Mouse (Mus musculus): ENCODE results near the gene Vsx1. TPM values are rescaled to one million over a fixed set of nuclear protein-coding genes. Genes with fewer than 3 reads are reported as not detected.

Vsx1 gene
- not detected for polyA plus RNA-seq (2017; shearing (Covaris generic))

DNA sequence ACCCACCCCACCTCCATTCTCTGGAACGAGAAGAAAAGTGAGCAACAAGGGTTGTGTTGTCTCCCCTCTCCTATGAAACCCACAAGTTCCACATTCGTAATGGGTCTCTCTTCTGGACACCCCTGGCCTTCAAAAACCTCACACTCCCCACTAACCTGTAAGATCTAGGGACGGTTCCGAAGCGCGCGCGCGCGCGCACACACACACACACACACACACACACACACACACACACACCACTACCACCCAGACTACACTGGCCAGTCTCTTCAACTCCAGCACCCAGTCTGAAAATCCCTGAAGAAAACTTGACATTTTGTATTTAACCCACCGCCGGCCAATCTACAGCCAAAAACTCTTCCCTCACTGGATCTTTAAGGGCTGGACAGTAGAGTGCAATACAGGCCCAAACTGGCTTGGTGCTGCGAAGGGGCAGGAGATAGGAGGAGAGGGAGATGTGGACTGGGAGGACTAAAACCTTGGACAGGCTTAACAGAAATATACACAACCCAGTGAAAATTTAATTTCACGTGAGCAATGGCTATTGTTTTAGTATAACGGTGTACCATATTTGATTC lies at the start of gene Vsx1:
Vsx1 (minus strand) TSS at position 138 of the 578 bp plus-strand sequence.
- no peak for ATAC-seq

DNA sequence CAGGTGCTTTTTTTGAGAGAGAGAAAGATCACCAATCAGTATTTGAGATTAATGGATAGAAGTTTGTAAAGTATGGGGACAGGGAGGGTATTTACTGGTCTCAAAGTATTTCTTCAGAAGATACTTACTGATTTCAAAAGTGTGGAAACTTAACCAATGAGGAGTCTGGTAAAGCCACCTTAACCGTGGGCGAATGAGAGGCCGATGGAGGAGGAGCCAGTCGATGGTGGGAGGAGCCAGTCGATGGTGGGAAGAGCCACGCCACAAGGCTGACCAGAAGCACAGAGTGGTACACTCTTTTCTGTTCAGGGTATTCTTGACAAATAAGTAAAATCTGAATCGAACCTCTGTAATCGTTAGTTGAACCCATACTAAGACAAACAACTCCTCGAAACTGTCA lies 48.7 kb upstream of the Vsx1 start:
- ATAC-seq: no peak

DNA sequence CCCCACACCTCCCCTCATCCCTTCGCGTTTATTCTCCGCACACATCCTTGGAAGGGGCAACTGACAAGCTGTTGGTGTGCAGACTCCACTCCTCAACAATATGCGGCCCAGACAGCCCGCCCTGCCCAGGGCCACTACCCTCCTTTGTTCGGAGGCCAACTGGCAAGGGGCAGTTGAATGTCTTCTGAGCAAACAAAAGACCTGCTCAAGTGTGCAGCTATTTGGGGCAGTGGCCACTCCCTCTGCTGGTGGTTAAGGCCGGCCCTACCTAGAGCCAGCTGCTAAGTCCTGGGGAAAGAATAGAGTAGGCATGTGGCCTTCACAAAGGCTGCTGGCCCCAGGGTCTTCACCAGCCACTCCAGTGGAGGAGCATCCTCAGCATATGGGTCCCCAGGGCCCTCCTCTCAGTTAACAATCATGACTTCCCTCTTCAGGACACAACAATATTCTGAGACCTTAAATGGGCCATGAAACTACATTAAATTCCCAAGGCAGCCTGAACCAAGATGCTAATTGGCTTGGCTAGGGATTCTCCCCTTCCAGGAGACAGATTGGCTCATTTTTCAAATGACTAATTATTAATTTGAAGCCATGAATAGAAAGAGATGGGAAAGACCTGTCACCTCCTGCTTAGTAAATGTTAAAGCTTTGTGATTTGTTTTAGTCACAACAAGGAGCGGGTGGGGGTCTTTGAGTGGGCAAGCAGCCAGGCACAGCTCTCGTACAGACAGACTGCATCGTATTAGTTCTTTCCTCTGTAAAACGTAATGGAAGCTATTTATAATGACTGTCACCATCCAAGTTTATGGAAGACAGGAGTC lies 46.8 kb upstream of the Vsx1 start:
- ATAC-seq: no peak

DNA sequence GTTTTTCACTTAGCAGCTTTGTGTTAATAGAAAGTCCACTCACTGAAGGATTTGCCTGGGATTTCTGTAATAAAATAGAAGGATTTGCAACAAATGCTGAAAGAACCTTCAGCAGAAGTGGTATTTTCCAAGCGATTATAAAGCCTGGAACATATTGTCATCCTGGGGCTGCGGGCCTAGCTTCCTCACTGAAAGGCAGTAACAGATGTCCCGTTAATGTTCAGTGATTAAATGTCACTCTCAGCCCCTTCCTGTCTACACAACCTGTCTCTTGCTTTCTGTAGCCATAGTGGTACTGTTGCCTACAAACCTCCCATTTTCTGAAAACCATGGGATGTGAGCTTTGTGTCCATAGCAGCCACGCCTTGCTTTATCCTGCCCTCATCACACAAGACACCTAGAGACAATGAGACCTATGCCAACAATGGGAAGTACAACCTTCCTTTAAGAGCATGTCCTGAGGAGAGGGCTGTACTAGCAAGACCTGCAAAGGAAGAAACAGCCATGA lies 23.1 kb upstream of the Vsx1 start:
- ATAC-seq: no peak

DNA sequence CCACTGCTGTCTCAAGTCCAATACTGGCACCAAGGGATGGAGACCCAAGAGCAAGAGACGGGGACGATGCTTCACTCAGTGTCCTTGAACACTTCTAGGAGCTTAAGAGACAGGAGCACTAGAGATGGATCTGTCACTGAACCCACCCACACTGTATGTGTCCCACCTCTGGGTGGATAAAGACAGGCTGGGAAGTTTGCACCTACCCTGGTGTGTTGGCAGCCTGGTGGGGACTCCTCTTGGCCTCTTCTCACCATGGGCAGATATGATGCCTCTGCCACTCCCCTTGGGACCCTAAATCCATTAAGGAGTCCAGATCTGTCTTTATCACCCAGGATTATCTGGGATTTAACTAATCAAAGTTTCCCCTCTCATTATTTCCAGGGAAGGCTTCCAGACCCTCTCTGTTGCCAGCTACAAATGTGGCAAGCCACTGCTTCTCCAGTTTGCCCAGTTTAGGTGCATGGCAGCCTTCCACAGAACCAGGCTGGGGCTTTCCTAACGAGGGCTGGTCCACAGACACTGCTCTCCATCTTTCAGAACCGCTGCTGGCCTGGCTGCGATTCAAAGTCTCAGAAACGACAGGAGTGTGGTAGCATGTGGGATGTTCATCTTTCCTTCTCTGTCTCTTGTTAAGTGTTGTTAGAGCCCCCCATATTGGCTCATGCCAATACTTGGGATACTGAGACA lies 2.5 kb upstream of the Vsx1 start:
- no peak for ATAC-seq

DNA sequence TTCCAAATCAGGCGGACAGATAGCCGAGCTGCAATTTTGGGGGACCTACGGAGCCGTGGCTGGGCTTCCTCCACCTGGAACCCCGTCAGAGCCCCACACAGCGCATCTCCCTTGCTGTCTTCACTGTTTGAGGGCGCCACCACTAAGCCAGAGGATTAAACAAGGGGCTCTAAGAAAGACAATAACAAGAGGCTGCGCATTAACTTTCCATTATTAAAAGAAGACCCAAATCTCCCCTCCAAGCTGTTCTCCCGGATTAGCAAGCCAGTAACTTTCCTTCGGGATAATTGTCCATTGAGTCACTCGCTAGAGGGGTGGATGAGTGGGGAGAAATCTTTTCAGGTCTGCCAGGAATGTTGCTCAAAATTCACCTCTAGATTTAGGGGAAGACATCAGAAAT lies 1.1 kb upstream of the Vsx1 start:
- no peak for ATAC-seq

DNA sequence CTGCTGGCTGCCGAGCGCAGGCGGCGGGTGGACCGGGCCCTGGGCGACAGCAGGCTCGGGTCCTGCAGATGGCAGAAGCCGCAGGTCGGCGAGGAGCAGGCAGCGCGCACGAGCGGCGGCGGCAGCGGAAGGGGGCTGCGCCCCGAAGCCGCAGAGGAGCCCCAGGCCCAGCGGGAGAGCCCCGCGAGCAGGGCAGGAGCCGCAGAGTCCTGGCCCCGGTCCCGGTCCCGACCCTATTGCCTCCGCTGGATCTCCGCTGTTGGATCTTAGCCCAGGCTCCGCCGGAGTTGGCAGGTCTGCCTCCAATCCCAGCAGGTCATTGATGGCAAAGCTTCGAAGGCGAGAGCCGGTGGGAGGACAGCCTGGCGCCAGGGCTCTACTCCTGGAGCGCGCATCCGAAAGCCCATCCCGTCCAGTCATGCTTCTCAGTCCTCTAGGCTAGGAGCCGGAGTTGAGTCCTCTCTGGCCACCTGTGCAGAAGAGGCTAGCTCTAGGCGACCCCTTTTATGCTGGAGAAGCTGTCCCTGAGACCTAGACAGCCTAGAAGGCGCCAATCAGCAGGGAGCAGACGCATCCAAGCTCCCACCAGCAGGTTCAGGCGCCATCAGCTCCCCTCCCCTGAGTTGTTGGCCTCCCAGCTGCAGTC lies 496 bp downstream of the Vsx1 start:
- ATAC-seq: no peak

DNA sequence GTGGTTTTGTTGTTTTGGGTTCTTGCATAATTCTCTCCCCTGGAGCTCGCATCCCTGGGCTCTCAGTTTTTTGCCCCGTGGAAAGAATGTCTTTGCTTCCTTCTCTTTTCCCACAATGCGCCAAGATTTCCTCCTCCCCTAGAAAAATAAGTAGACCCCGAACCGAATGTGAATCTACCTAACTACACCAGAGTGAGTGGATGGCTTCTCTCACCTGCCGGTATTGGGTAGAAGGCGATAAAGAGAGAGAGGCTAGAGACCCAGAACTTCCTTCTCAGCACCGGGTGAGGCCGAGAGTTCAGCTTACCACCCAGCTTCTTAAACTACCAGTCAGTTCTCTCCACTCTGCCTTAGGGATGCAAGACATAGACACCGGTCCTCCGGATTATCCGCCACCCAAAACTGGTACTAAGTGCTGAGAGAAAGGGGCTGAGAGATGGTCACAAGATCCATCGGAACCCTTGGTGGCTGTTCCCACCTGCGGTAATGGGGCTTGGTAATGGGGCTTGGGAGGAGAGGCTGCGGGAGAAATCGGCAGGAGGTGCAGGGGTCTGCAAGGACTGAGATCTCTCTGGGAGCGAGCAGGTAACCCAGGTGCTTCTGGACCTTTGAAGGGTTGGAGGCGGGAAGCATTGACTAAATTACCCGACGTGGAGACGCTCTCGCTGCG lies 1.2 kb downstream of the Vsx1 start:
- no peak for ATAC-seq

DNA sequence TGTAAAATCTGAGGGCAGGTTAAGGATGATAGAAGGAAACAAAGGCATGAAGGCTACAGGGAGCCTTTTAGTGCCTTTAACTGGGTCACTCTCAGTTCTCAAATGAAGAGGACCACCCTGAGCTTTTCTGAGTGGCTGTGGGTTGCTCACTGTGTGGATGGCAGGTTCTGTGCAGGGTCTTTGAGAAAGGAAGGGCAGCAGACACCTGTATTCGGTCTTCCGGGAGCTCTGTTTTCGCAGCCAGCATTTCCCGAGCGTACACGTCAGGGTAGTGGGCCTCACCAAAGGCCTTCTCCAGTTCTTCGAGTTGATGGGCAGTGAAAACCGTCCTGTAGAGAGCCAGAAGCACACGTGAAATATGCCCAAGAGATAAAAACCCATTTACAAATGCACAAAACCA lies 3.8 kb downstream of the Vsx1 start:
- no peak for ATAC-seq

DNA sequence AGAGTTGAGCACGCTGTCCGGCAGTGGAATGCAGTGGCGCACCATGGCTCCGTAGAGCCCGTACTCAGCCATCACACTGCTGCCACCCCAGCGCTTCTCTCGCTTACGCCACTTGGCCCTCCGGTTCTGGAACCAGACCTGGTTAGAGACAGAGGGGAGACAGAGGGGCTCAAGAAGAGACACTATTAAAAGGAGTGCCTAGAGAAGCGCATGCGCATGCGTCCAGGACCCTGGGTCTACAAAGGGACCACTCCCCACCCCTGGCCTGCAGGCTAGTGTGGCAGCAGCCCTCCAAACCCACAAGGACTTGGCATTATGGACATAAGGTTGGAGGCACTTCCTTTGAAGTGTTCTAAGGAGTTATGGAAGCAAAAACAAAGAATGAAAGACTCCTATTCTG lies 4.7 kb downstream of the Vsx1 start:
- ATAC-seq: no peak

DNA sequence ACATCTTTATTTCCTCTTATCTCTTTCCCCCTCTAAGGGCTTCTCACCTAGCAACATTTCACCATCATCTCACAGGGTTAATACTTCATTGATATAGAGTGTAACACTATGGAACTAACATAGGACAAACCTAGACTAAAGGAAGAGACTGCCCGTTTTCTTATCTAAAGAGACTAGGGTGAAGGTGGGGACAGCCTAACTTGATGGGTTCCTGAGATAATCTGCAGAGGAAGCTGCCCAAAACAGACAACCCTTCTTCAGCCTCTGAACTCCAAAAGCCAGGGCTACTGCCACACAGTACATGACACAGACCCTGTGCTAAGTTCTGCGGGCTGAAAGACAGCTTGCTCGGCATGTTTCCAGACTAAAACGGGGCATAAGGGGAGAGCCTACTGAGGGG lies 7.6 kb downstream of the Vsx1 start:
- no peak for ATAC-seq

DNA sequence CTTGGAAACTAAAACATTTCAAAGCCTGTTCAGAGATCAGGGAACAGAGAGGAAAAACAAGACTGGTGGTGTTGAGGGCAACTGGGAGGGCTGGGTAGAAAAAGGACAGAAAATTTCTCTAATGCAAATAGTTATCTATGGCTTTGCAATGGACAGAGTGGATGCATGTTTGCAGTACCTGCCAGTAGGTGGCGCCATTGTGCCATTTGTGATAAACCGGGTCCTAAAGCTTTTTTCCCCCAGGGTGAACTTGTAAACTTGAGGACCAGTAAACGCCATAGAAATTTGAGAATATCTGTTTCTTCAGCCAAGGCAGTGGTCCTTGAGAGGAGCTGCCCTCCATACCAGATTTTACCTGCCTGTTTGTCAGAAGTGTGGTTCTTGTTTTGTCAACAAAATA lies 10.8 kb downstream of the Vsx1 start:
- ATAC-seq: peak; percentile 55

DNA sequence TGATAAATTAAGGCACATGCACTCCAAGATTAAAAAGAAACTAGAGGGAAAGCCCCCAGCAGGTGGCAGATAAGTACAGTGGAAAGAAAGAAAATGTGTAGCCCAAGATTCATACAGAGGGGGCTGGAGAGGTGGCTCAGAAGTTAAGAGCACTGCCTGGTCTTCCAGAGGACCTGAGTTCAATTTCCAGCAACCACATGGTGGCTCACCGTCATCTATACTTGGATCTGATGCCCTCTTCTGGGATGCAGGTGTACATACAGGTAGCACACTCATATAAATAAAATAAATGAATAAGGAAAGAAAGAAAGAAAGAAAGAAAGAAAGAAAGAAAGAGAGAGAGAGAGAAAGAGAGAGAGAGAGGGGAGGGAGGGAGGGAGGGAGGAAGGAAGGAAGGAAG lies 13.6 kb downstream of the Vsx1 start:
- peak; percentile 15 for ATAC-seq

DNA sequence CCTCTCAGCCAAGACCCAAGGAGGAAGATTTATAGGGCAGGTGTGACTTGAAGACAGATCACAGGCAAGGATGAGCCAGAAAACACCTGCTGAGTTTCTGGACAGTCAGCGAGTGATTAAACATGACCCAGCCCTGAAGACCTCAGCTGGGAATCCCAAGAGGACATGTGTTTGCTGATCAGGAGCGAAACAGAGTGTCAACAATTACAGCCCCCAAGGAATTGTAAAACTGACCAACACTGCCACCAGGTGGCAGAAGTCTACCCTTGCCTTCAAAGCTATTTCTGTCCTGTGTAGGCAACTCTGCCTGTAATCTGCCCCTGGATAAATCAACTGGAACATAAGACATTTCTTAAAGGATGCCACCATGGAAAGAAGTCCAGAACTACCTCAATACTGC lies 14.3 kb downstream of the Vsx1 start:
- ATAC-seq: peak; percentile 79

DNA sequence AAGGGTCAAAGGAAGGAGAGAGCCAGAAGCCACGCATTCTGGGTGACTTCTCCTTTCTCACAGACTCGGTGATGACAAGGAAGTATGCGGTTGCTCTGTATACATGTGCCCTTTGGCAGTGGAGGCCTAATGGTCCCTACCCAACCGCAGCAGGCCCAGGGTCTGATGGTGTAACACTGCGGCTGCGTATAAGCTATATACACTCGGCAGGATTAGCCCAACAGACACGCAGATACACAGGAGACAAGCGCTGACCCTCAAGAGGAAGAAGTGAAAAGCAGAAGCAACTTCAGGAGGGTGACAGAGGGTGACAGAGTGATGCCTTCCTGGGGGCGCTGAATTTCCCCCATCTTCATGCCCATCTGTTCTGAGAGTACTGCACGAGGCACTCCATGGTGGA lies 15.2 kb downstream of the Vsx1 start:
- no peak for ATAC-seq

DNA sequence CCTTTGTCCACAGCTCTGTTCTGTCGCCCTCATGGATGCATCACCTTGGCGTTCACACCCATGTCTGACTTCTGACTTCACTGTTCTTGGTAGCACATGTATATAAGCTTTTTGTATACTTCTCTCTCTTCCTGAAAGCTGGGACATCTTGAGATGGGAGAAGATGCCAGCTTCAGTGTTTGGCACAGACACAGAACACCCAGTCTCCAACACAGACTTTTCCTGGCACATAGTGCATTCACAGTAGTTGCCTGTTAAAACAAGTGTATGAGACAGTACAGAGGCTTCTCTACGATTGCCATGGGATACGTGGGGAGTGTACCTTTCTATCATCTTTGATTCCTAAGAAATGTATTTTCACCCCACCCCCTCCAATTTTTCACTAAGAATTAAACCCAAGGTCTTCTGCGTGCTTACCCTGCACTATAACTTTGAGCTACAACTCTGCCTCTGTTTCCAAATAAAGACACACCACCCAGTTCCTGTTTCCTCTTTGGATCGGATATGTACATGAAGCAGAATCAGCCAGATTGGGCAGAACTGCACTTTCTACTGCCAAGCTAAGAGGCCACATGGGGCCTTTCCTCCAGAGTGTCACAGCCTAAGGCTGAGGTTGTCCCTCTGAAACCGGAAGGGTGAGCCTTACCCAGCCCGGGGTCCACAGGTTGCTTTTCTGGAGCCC lies 17.4 kb downstream of the Vsx1 start:
- no peak for ATAC-seq

DNA sequence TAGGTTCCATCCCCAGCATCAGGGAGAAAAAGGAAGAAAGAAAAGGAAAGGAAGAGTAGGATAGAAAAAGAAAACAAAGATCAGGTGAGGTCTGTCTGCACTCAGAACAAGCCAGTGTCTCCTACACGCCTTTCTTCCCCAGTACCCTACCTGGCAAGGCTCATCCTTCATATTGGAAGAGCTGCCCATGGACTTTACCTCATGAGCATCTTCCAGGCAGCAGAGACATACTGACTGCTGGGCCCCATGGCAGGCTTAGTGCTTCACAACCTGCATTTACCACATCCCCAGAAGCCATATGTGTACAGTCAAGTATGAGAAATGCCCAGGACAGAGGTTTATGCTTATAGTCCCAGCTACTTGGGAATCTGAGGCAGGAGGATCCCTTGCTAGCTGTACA lies 18.2 kb downstream of the Vsx1 start:
- ATAC-seq: no peak

DNA sequence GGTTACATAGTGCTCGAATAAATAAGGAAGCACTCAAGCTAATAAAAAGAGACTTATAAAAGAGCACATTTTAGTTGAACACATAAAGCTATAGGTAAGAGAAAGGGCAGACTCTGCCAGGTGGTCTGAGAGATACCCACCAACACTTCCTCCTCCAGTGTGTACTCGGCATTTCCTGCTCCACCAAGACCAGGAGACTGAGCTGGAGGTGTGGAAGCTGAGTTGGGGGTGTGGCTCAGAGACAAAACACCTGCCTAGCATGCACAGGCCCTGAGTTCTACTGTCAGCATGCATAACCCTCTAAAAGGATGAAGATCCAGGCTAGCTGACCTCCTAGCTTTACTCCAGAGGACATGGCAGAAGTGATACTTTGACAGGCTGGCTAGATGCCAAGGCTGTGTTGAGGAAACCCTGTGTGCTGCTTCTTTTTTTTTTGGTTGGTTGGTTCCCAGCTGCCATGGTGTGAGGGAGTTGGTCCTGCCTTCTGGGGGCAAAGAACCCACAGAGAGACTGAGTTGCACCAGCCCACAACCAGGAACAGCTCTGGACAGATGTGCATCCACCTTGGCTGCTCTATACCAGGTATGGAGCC lies 19.6 kb downstream of the Vsx1 start:
- no peak for ATAC-seq

DNA sequence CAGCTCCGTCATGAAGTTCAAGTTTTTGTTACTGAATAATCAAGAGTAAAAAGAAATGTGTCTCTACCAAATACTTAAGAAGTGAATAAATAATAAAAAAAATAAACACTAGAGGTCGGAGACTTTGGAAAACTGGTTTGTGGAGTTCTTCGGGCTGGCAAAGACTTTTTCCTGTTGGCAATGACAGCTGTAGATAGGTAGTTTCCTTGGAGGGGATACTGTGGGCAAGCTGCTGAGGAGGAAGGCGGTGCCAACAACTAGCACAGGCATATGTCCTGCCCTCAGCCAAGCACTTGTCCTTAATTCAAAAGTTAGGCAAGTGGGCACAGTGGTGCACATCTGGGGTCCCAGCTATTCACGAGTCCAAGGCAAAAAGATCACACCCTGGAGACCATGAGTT lies 20.2 kb downstream of the Vsx1 start:
- no peak for ATAC-seq

DNA sequence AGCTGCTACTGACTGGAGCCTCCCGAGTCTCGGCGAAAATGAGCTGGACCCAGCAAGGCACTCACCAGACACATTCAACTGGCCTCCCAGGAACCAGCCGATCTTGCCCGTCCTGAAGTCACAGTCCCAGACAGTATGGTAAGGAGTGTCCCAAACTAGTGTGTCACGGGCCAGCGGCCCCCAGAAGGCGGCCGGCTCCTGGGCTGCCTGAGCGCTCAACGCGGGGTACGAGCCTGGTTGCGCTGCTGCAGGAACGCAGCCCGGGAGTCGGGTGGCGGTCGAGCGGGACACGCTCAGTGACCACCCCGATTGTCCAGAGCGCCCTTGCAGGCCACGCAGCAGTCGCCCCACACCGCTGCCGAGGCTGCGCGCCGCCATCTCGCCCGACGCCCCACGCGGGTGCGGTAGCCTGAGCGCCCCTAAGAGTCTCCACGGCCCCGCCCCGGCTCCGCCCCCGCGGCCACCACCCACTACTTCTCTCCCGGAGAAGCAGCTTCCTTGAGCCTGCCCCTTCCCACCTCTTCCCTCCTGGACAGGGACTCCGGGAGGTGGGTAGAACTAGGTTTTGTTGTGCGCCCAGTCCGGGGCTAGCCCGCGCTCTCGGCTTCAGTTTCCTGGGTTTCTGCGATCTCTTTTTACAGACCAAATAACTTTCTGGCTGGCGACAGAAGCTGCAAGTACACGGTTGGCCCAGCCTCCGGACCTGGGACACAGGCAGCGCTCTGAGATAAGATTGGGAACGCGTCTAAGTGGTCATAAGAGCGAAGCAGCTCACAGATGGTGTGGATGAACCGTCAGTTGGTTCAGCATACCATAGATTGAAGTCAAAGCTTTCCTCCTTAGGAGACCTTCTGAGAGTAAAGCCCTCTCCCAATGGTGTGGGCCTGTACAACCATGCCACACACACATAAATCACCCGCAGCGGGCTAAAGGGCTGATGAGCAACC lies 21.1 kb downstream of the Vsx1 start, which contains the start of gene Acss1:
Acss1 (minus strand) TSS at position 681 of the 947 bp plus-strand sequence.
- peak; percentile 33 for ATAC-seq
